Mouse (Mus musculus): ENCODE results near the gene Stil.

DNA sequence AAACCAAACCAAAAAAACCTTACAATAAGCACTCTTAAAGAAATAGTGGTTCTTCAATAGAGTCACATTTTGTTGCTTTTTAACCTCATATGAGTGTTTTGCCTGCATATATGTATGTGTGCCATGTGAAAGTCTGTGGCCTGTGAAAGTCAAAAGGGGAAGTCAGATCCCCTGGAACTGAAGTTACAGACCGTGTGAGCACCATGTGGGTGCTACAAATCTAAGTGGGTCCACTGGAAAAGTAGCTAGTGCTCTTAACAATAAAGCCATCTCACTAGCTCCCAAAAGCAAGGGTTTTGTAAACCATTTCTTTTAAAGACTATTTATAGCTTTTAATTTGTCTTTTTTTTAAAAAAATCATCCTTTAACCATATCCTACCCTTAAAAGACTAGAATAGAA lies 17.3 kb upstream of the Stil start:
- TF ChIP-seq CTCF (IDR thresholded peaks at IDR 0.05; ENCODE audit: low read depth, low read length) (no peak), POLR2A (IDR thresholded peaks at IDR 0.05; ENCODE audit: extremely low read depth, insufficient read depth, low read length) (no peak)

Measured in liver, adult 2 months (tissue).